Mouse (Mus musculus) kidney, adult 2 months (tissue): ENCODE data around the gene Sv2a. TPM values are rescaled to one million over a fixed set of nuclear protein-coding genes. Genes with fewer than 3 reads are reported as not detected.
"Not testable (repeated sequence)": the region's sequence is repeated elsewhere in the genome, so short reads cannot be mapped to it uniquely, and the experiment has no call there.

ENCODE experiments used
- DNase-seq: peaks from one replicate; pipeline ENCODE4 v3.0.0; 2021
- H3K27ac ChIP-seq: fragments of 200-500 bp; 2 replicates; pipeline ENCODE4 v1.5.1; 2012; ENCODE audit warnings: low read depth, low read length, control low read depth, inconsistent platforms; ENCODE audit not compliant: insufficient read depth
- H3K27me3 ChIP-seq: fragments of 200-500 bp; replicated peaks from 2 replicates; pipeline ENCODE4 v1.6.1; 2012; ENCODE audit warnings: mild to moderate bottlenecking, moderate library complexity, low read length, inconsistent platforms; ENCODE audit not compliant: control insufficient read depth, insufficient read depth
- H3K36me3 ChIP-seq: fragments of 200-500 bp; 2 replicates; pipeline ENCODE4 v1.6.1; 2012; ENCODE audit warnings: mild to moderate bottlenecking, moderate library complexity, low read length, inconsistent platforms; ENCODE audit not compliant: control insufficient read depth, insufficient read depth
- H3K4me1 ChIP-seq: fragments of 200-500 bp; 2 replicates; pipeline ENCODE4 v1.6.1; 2011; ENCODE audit warnings: low read length; ENCODE audit not compliant: control insufficient read depth, insufficient read depth
- H3K4me3 ChIP-seq: fragments of 200-500 bp; 2 replicates; pipeline ENCODE4 v1.5.1; 2011; ENCODE audit warnings: mild to moderate bottlenecking, low read depth, low read length, control low read depth; ENCODE audit not compliant: insufficient read depth
- CTCF ChIP-seq: fragments of 200-500 bp; conservative IDR thresholded peaks from 2 replicates; pipeline ENCODE4 v1.5.1; 2011; ENCODE audit warnings: low read depth, mild to moderate bottlenecking, control low read depth, low read length, moderate library complexity, mixed read lengths; ENCODE audit not compliant: insufficient read depth, insufficient read length
- POLR2A ChIP-seq: fragments of 200-500 bp; IDR thresholded peaks from one replicate; pipeline ENCODE4 v1.6.1; 2011; ENCODE audit warnings: low read depth, low read length, control low read depth
- WGBS: fragments of 180-500 bp; shearing (Covaris S2); methylation state at CpG from one replicate; pipeline ENCODE4 v1.1.7; 2018; 5-methylcytosine and 5-hydroxymethylcytosine counted together
- polyA plus RNA-seq: library from polyadenylated mRNA; depleted of rRNA; stranded (reverse); fragments of >200 nt; gene quantifications from 2 replicates; pipeline ENCODE4 v1.2.3, GENCODE M21; 2012

Sv2a gene
- polyA plus RNA-seq, 1 experiment, result 20.8 TPM

DNA sequence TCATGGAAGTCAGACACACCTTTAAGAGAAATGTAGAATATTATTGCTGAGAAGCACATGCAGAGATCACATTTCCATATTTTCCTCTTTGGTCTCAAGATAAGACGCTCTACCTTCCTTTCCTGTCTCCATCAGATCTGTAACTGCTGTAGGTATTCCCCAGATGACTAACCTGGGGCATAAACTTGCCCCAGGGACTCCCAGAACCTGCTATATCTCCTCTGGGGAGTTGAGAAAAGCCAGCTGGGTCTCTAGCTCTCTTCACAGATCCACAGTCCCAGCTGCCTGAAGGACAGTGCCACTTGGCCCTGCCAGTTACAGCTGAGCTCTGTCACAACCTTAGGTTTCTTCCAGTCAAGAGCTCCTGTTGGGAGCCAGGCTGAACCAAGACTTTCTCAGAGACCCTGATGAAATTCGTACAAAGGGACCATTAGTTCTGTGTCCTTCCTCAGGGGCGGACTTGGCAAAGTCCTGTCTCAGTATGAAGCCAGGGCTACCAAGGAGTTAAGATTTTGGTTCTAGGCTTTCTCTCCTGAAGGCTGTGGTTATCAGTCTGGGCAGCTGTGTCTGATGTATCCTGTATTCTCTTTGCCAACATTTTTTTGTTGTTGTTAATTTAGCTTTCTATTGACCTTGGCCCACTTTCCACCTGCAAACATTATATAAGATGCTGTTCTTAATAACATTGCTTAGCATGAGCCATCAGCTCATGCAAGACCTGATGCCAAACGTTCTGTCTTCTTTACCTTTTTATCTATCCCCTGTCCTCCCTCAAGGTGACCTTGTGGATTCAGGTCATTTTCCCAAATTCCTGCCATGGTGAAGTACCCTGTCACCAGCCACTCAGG is 50.2 kb downstream of the Sv2a start:
- DNase-seq, result no peak

DNA sequence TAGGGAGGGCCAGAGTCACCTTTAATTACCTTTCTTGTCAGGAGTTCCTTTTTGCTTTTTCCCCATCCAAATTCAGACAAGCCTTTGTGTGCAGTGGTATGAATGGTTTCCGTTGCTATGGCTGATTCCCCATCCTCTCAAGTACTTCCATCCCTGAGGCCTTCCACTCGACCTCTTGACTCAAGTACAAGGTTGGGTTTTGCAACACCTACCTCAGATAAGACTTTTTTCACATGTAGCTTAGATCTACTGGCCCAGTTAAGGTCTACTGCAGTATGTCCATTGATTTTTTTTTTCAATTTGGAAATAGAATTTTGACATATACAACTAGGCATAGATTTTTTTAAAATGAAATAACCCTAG is 50.8 kb downstream of the Sv2a start:
- no peaks in the 10 kb centered on the region for H3K27me3 ChIP-seq
- H3K27ac ChIP-seq, result no peak overlapping the region
- H3K4me1 ChIP-seq, result no peaks in the 10 kb centered on the region
- no peak overlapping the region for H3K4me3 ChIP-seq
- 70% methylated on average over 2 of the region's 2 CpGs for WGBS
- no peak for DNase-seq
- no peaks in the 10 kb centered on the region for H3K36me3 ChIP-seq
- TF ChIP-seq POLR2A, result no peak
- TF ChIP-seq CTCF, result no peak

More for the DNA sequence above, 50.2 kb downstream of the Sv2a start:
- no peak overlapping the region for H3K27ac ChIP-seq
- H3K27me3 ChIP-seq, result no peaks in the 10 kb centered on the region
- no peak overlapping the region for H3K4me3 ChIP-seq
- no peak for TF ChIP-seq POLR2A
- no peak for TF ChIP-seq CTCF
- 77% methylated on average over 4 of the region's 4 CpGs for WGBS
- no peaks in the 10 kb centered on the region for H3K4me1 ChIP-seq
- no peaks in the 10 kb centered on the region for H3K36me3 ChIP-seq

DNA sequence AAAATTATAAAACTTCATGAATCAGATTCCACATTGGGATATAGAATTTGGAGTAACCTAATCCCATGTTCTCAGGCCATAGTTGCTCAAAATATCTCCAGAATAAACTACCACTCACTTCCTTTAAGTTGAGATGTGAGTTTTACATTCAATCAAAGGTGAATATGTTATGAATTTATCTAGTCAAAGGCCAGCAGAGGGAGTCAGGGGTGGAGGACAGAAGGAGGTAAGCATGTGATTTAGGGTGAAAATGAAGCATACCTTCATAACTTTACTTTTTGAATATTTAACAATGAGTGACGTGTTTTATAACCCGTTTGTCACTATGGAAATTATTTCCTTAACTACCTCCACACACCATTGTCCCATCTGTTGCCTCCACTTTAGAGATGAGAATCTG is 54.0 kb downstream of the Sv2a start:
- no peaks in the 10 kb centered on the region for H3K27me3 ChIP-seq
- WGBS, result 95% methylated on average over 2 of the region's 2 CpGs
- no peak for DNase-seq
- TF ChIP-seq CTCF, result no peak
- no peak for TF ChIP-seq POLR2A
- H3K27ac ChIP-seq, result no peak overlapping the region
- H3K4me1 ChIP-seq, result no peaks in the 10 kb centered on the region; the same call in 1 of the 2 replicates
- H3K36me3 ChIP-seq, result no peaks in the 10 kb centered on the region
- H3K4me3 ChIP-seq, result no peak overlapping the region

DNA sequence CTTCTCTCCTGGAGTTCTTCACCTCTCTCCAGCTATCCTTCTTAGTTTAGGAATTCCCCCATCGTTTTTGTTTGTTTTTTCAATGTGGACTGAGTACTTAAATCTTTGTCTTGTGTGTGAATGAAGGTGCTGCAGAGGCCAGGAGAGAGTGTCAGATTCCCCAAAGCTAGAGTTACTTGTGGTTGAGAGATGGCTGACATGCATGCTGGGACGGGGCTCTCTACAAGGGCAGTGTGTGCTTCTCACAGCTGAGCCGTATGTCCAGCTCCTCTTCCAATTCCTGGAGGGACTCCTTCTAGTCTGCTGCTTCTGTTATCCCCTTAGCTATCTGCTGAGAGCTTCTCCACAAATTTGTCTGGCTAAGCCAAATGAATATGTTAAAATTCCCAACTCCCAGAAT is 54.9 kb downstream of the Sv2a start:
- H3K36me3 ChIP-seq, result no peaks in the 10 kb centered on the region
- no peak overlapping the region for H3K27ac ChIP-seq
- H3K4me3 ChIP-seq, result no peak overlapping the region
- H3K4me1 ChIP-seq, result peaks cover 1% of the 10 kb centered on the region; the same call in 1 of the 2 replicates
- H3K27me3 ChIP-seq, result no peaks in the 10 kb centered on the region
- DNase-seq, result no peak
- TF ChIP-seq CTCF (no peak), POLR2A (no peak)
- WGBS, result 65% methylated on average over 3 of the region's 3 CpGs

DNA sequence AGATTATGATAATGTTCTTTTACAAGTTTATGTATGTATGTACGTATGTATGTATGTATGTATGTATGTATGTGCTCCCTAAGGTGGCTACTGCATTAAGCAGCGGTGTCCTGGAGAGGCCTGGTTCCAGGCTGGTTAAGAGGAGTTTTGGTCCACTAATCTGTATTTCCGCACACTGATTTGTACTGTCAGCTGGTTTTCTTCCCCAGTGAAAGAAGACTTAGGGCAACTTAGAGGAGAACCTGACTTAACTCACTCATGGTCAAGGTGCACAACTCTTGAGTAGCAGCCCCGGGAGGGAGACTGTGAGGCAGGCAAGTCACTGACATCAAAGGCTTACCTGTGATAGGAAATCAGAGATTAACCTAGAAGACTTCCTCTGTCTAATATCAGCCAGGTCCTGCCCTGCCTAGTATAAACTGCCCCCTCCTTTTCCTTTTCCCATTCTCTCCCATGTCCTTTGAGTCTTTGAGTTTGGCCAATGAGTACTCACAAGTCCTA is 55.9 kb downstream of the Sv2a start:
- Histone ChIP-seq H3K36me3 (no peaks in the 10 kb centered on the region), H3K4me3 (no peak overlapping the region), H3K27me3 (no peaks in the 10 kb centered on the region), H3K27ac (no peak overlapping the region), H3K4me1 (peaks cover 3% of the 10 kb centered on the region; the same call in 1 of the 2 replicates)
- no peak for DNase-seq
- 70% methylated on average over 4 of the region's 4 CpGs for WGBS
- TF ChIP-seq POLR2A (no peak), CTCF (no peak)

DNA sequence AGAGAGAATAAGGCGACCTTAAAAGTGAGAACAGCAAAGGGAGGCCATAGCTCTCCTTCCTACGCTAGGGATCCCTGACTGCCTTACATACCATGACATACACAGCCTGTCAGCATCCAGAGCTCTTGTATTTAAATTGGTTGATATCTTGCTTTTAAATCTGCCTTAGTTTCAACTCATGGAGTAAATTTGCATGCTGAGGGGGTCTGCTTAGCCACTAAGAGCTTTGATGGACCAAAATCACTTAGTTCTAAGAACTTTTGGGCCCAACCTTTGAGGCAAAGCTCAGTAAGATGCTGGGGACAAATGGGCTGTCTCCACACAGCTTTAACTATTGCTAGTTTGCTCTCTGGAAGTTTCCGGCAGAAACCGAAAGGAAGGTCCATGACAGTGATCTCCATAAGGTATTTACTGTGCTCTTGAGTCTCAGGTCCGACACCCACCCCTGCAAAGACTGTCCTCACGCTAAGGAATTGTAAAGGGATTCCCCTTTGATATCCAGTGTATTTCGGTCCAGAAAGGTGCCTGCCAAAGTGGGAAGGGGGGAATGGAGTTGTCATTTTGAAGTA is 56.5 kb downstream of the Sv2a start:
- 79% methylated on average over 7 of the region's 7 CpGs for WGBS
- no peak overlapping the region for H3K27ac ChIP-seq

DNA sequence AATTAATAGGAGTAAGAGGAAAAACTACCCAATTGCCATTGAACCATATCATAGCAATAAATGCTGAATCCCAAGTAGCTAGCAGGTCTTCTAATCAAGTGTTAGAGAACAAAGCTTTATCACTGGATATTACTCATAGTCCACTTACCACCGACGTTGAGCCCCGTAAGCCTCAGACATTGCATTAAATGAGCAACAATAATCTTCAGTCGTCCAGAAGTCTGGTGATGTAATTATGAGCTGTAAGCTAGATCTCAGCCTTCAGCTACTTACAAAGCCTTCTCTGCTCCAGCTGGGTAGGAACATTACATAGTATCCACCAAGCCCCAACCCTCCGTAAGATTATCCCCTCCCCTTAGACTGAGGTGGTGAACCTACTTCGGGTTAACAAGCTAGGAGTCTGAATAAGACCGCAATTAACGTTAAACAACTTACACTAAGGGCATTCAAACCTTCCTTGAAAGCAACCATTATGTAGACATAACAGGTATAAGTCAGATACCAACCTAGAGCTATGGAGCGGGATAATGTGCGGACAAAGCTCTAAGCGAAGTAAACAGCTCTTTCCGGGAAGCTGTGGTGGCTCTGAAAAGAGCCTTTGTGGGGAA is 57.1 kb downstream of the Sv2a start:
- Histone ChIP-seq H3K27ac (no peak overlapping the region), H3K36me3 (no peaks in the 10 kb centered on the region), H3K4me3 (no peak overlapping the region), H3K27me3 (no peaks in the 10 kb centered on the region), H3K4me1 (peaks cover 3% of the 10 kb centered on the region; the same call in 1 of the 2 replicates)
- no peak for DNase-seq
- TF ChIP-seq POLR2A (no peak), CTCF (no peak)
- WGBS, result 24% methylated on average over 12 of the region's 12 CpGs

More for the DNA sequence above, 56.5 kb downstream of the Sv2a start:
- H3K27me3 ChIP-seq, result no peaks in the 10 kb centered on the region
- no peaks in the 10 kb centered on the region for H3K36me3 ChIP-seq
- TF ChIP-seq POLR2A, result no peak
- TF ChIP-seq CTCF, result no peak
- H3K4me1 ChIP-seq, result peaks cover 3% of the 10 kb centered on the region; the same call in 1 of the 2 replicates
- no peak for DNase-seq
- no peak overlapping the region for H3K4me3 ChIP-seq

DNA sequence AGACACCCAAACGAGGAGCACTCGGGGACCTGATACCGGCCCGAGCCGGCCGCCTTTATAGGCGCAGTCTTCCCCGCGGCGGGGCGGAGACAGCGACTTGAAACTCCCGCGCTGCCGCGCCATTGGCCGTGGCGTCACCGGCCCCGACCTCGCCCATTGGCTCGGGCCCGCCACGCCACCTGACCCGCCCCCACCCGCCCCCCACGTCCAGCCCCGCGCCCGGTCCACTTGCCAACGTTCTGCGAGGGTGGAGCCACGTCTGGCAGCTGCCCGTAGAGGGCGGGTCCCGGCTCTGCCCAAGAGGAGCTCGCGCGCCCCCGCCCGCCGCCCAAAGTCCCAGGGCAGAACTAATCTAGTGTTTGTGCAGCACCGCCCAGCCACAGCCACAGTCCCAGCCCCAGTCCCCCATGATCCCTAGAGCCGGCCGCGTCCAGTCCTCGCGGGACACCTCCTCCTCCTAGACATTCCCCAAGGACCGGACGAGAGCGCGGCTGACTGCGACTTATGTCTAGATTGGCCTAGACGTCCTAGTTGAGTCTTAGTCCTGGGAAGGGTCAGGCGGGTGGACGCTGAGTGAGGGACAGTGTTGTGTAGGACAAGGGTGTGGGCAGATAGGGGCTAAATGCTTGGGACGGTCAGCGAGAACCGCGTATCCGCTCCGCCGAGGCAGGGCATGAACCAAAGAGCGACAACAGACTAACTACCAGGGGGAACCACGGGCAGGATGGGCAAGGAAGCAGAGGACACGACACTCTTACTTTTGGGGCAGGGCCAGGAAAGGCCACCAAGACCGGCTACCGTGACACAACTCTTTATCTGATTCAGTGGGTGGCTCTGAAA is 58.2 kb downstream of the Sv2a start, which contains the start of gene Hist2h3c2:
TSS of gene Hist2h3c2 (minus strand) at position 174 of the 840 bp plus-strand sequence.
- H3K4me1 ChIP-seq, H3K27me3 ChIP-seq, H3K36me3 ChIP-seq: not testable (repeated sequence)
- Histone ChIP-seq H3K4me3 (peak within 1 kb of the TSS; percentile 65), H3K27ac (peak within 1 kb of the TSS; percentile 86)
- peak; percentile 73 for DNase-seq
- 3% methylated on average over 22 of the region's 68 CpGs for WGBS
